Mouse (Mus musculus) testis, adult 2 months (tissue): Measurements from ENCODE around the gene Tgfbr3. TPM values are rescaled to one million over a fixed set of nuclear protein-coding genes. Genes with fewer than 3 reads are reported as not detected.
A peak's percentile ranks its signal among the peaks of the same experiment; 100 is the strongest.
"Not testable (repeated sequence)": the region's sequence is repeated elsewhere in the genome, so short reads cannot be mapped to it uniquely, and the experiment has no call there.

Source experiments
- H3K27ac ChIP-seq: fragments of 200-500 bp; 2 replicates; pipeline ENCODE4 v1.5.1; 2012; ENCODE audit warnings: low read depth, low read length; ENCODE audit not compliant: control insufficient read depth, insufficient read depth
- H3K27me3 ChIP-seq: fragments of 200-500 bp; 2 replicates; pipeline ENCODE4 v1.6.1; 2012; ENCODE audit warnings: mild to moderate bottlenecking, low read length, moderate library complexity; ENCODE audit not compliant: control insufficient read depth, insufficient read depth
- H3K36me3 ChIP-seq: fragments of 200-500 bp; 2 replicates; pipeline ENCODE4 v1.6.1; 2012; ENCODE audit warnings: mild to moderate bottlenecking, low read length; ENCODE audit not compliant: control insufficient read depth, insufficient read depth
- H3K4me1 ChIP-seq: fragments of 200-500 bp; 2 replicates; pipeline ENCODE4 v1.6.1; 2012; ENCODE audit warnings: low read length; ENCODE audit not compliant: control insufficient read depth, insufficient read depth
- H3K4me3 ChIP-seq: fragments of 200-500 bp; 2 replicates; pipeline ENCODE4 v1.5.1; 2012; ENCODE audit warnings: low read depth, mild to moderate bottlenecking, low read length, moderate library complexity, mixed read lengths; ENCODE audit not compliant: control insufficient read depth
- CTCF ChIP-seq: fragments of 200-500 bp; IDR thresholded peaks from 2 replicates; pipeline ENCODE4 v1.5.1; 2012; ENCODE audit warnings: low read depth, mild to moderate bottlenecking, inconsistent platforms, low read length, moderate library complexity; ENCODE audit not compliant: control insufficient read depth, insufficient read depth, insufficient replicate concordance
- POLR2A ChIP-seq: fragments of 200-500 bp; IDR thresholded peaks from 2 replicates; pipeline ENCODE4 v1.6.1; 2012; ENCODE audit warnings: low read depth, mild to moderate bottlenecking, inconsistent platforms, low read length, moderate library complexity; ENCODE audit not compliant: control insufficient read depth
- polyA plus RNA-seq: library from polyadenylated mRNA; depleted of rRNA; stranded (reverse); fragments of >200 nt; gene quantifications from 2 replicates; pipeline ENCODE4 v1.2.3, GENCODE M21; 2012

Tgfbr3 gene
- polyA plus RNA-seq, 1 experiment, result 8.4 TPM

- Histone ChIP-seq H3K27me3 (no peaks in the 10 kb centered on the region), H3K4me3 (peak overlapping the region; percentile 22; the same call in 1 of the 2 replicates), H3K4me1 (peaks cover 7% of the 10 kb centered on the region), H3K27ac (no peak overlapping the region), H3K36me3 (no peaks in the 10 kb centered on the region)
- no peak for TF ChIP-seq CTCF
- TF ChIP-seq POLR2A, result no peak
Measured at GRCm38 (mm10) chr5:107250548-107251272, 38.7 kb downstream of the Tgfbr3 start.

GRCm38 (mm10) chr5:107248732-107249131 lies 40.7 kb downstream of the Tgfbr3 start:
- H3K27ac ChIP-seq, result no peak overlapping the region
- H3K27me3 ChIP-seq, result no peaks in the 10 kb centered on the region
- H3K36me3 ChIP-seq, result no peaks in the 10 kb centered on the region
- H3K4me1 ChIP-seq, result peaks cover 7% of the 10 kb centered on the region
- no peak for TF ChIP-seq CTCF
- TF ChIP-seq POLR2A, result no peak
- no peak overlapping the region for H3K4me3 ChIP-seq

- not testable (repeated sequence) for H3K27ac ChIP-seq, H3K4me1 ChIP-seq, H3K36me3 ChIP-seq, H3K4me3 ChIP-seq, H3K27me3 ChIP-seq
Measured at GRCm38 (mm10) chr5:107248302-107248701, 41.1 kb downstream of the Tgfbr3 start.

- Histone ChIP-seq H3K36me3 (no peaks in the 10 kb centered on the region), H3K4me1 (peaks cover 7% of the 10 kb centered on the region), H3K27me3 (no peaks in the 10 kb centered on the region), H3K4me3 (no peak overlapping the region), H3K27ac (no peak overlapping the region)
- TF ChIP-seq CTCF (no peak), POLR2A (no peak)
Measured at GRCm38 (mm10) chr5:107247786-107248185, 41.6 kb downstream of the Tgfbr3 start.

- Histone ChIP-seq H3K4me3 (no peak overlapping the region), H3K27ac (no peak overlapping the region), H3K4me1 (no peaks in the 10 kb centered on the region), H3K27me3 (no peaks in the 10 kb centered on the region), H3K36me3 (no peaks in the 10 kb centered on the region)
- TF ChIP-seq CTCF (no peak), POLR2A (no peak)
Measured at GRCm38 (mm10) chr5:107243445-107243844, 46.0 kb downstream of the Tgfbr3 start.

GRCm38 (mm10) chr5:107242993-107243392 lies 46.4 kb downstream of the Tgfbr3 start:
- H3K36me3 ChIP-seq, result no peaks in the 10 kb centered on the region
- no peaks in the 10 kb centered on the region for H3K27me3 ChIP-seq
- no peak overlapping the region for H3K4me3 ChIP-seq
- no peak overlapping the region for H3K27ac ChIP-seq
- TF ChIP-seq CTCF, result no peak
- no peak for TF ChIP-seq POLR2A
- no peaks in the 10 kb centered on the region for H3K4me1 ChIP-seq

GRCm38 (mm10) chr5:107240276-107240675 lies 49.2 kb downstream of the Tgfbr3 start:
- H3K27me3 ChIP-seq, result no peaks in the 10 kb centered on the region
- H3K27ac ChIP-seq, result no peak overlapping the region
- no peaks in the 10 kb centered on the region; the same call in 1 of the 2 replicates for H3K4me1 ChIP-seq
- H3K36me3 ChIP-seq, result no peaks in the 10 kb centered on the region
- TF ChIP-seq CTCF (no peak), POLR2A (no peak)
- no peak overlapping the region for H3K4me3 ChIP-seq

- peaks cover 3% of the 10 kb centered on the region for H3K4me1 ChIP-seq
- no peaks in the 10 kb centered on the region for H3K36me3 ChIP-seq
Measured at GRCm38 (mm10) chr5:107237971-107238426, 51.4 kb downstream of the Tgfbr3 start.

More at GRCm38 (mm10) chr5:107237971-107238426, 51.4 kb downstream of the Tgfbr3 start:
- Histone ChIP-seq H3K27me3 (no peaks in the 10 kb centered on the region), H3K4me3 (no peak overlapping the region), H3K27ac (no peak overlapping the region)
- no peak for TF ChIP-seq POLR2A
- TF ChIP-seq CTCF, result no peak
